Mouse (Mus musculus): ENCODE data around the gene Pdcd1lg2. TPM values are rescaled to one million over a fixed set of nuclear protein-coding genes. Genes with fewer than 3 reads are reported as not detected.

Pdcd1lg2 gene
- not detected in 2 replicates for polyA plus RNA-seq (2015; fragmentation: Nextera tagmentation; extraction: Ambion mirVana)

DNA sequence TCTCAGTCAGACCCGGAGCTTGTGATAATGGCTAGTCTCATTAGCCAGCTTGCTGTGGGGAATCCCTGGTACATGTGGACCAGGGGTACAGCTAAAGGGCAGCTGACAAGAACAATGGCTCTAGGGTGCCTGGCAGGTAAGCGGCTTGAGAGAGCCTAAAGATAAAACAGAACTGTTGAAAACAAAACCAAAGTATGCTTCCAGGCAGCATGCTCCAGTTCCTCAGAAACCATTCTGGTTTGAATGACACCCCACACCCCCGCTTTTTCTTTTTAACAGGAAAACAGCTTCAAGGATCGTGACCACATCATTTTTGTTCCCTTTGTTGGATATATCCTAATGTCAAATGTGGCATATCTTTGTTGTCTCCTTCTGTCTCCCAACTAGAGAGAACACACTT is at the start of gene Pdcd1lg2:
Gene Pdcd1lg2, plus strand, starts transcription at position 301 of the 400 bp plus-strand sequence.
- no peak for ATAC-seq (replicated peaks; ENCODE audit: low FRiP score, low read depth)
- DNase-seq (ENCODE audit: low spot score), result no peak
- Histone ChIP-seq H3K4me1 (replicated peaks; ENCODE audit: insufficient read depth, low read length) (no peaks in the 10 kb centered on the region; the same call in 1 of the 2 replicates), H3K9me3 (replicated peaks; ENCODE audit: low read length) (no peaks in the 10 kb centered on the region), H3K9ac (ENCODE audit: low read depth, low read length) (no peak within 1 kb of the TSS), H3K27ac (no peak within 1 kb of the TSS), H3K4me3 (replicated peaks; ENCODE audit: low read depth, low read length) (no peak within 1 kb of the TSS), H3K27me3 (ENCODE audit: insufficient read depth, low read length) (no peaks in the 10 kb centered on the region), H3K36me3 (ENCODE audit: insufficient read depth, low read length) (no peaks in the 10 kb centered on the region), H3K4me2 (ENCODE audit: low read length) (no peak within 1 kb of the TSS)
- TF ChIP-seq CTCF (IDR thresholded peaks at IDR 0.05; ENCODE audit: low read depth), result no peak
- WGBS, result 86% methylated on average over 4 of the region's 4 CpGs

DNA sequence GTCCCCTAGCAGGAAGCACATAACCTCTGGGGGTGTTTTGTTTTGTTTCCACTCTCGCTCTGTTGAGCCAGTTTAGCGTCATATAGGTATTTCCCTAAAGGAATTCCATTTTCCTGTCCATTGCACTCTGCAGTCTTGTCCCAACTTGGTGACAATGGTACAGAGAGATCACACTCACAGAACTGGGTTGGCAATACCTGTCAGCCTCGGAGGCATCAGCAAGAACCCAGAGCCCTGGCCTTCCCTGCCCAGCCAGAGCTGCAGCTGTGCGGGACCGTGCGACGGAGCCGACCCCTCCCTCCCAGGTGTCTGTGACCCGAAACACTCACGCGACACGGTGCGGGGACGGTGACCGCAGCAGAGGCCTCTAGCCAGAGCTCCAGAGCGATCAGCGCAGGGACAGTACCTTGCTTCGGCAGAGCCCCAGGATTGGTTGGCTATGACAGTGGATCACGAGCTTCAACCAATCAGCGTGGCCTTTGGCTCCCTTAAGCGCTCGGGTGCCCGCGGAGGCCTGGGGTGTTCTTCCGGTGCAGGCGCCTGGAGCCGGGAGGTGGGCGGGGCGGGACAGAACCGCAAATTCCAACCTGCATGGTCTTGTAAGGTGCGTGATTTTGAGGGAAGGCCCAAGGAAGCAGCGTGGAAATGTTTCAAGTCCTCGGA is 49.1 kb upstream of the Pdcd1lg2 start:
- no peak overlapping the region for H3K27ac ChIP-seq
- H3K4me3 ChIP-seq (replicated peaks; ENCODE audit: low read depth, low read length), result peak overlapping the region; percentile 58
- H3K9ac ChIP-seq (ENCODE audit: low read depth, low read length), result peak overlapping the region; percentile 64
- H3K4me2 ChIP-seq (ENCODE audit: low read length), result peak overlapping the region; percentile 90
- ATAC-seq (replicated peaks; ENCODE audit: low FRiP score, low read depth) (peak; percentile 98), DNase-seq (ENCODE audit: low spot score) (peak; percentile 96)
- H3K27me3 ChIP-seq (ENCODE audit: insufficient read depth, low read length), result no peaks in the 10 kb centered on the region
- no peaks in the 10 kb centered on the region for H3K36me3 ChIP-seq (ENCODE audit: insufficient read depth, low read length)
- H3K9me3 ChIP-seq (replicated peaks; ENCODE audit: low read length), result no peaks in the 10 kb centered on the region
- H3K4me1 ChIP-seq (replicated peaks; ENCODE audit: insufficient read depth, low read length), result no peaks in the 10 kb centered on the region; the same call in 1 of the 2 replicates
- no peak for TF ChIP-seq CTCF (IDR thresholded peaks at IDR 0.05; ENCODE audit: low read depth)
- 1% methylated on average over 33 of the region's 33 CpGs for WGBS

DNA sequence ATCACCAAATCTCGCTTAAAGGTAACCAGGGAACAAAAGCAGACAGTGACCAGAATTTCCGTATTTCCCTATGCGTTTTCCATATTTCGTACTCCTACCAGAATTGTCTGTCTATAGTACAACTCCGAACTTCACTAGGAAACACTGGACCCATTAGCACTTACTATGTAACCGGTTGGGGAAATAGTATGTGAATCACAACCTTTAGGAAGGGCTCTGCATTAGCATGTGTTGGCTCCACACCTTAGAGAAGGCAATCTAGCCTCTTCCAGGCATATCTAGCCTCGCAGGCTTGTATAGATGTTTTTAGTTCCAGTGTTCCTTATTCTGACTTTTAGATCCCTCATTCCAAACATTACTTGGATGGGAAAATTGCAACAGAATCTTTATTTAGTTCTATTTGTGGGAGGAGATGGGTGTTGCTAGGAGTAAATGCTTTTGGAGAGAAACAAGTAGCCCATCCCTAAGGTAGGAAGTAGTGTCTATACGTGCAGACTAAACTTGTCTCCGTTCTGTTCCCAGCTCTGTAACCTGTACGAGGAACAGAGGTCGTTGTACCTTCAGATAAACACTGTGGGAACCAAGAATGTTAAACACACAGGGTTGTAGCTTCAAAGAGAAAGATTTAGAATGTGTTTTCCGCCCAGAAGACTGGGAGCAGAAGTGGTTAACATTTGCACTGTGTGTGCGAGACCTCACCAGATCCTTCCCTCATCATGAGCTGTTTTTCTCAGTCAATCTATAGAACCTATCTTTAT is 48.4 kb upstream of the Pdcd1lg2 start:
- WGBS, result 46% methylated on average over 13 of the region's 13 CpGs
- no peaks in the 10 kb centered on the region for H3K27me3 ChIP-seq (ENCODE audit: insufficient read depth, low read length)
- no peaks in the 10 kb centered on the region for H3K9me3 ChIP-seq (replicated peaks; ENCODE audit: low read length)
- DNase-seq (ENCODE audit: low spot score), result no peak
- H3K27ac ChIP-seq, result no peak overlapping the region
- peak overlapping the region; percentile 58 for H3K4me3 ChIP-seq (replicated peaks; ENCODE audit: low read depth, low read length)
- TF ChIP-seq CTCF (IDR thresholded peaks at IDR 0.05; ENCODE audit: low read depth), result no peak
- peak overlapping the region; percentile 90 for H3K4me2 ChIP-seq (ENCODE audit: low read length)
- peak overlapping the region; percentile 64 for H3K9ac ChIP-seq (ENCODE audit: low read depth, low read length)
- ATAC-seq (replicated peaks; ENCODE audit: low FRiP score, low read depth), result no peak
- H3K36me3 ChIP-seq (ENCODE audit: insufficient read depth, low read length), result no peaks in the 10 kb centered on the region
- peaks cover under 1% of the 10 kb centered on the region; the same call in 1 of the 2 replicates for H3K4me1 ChIP-seq (replicated peaks; ENCODE audit: insufficient read depth, low read length)

DNA sequence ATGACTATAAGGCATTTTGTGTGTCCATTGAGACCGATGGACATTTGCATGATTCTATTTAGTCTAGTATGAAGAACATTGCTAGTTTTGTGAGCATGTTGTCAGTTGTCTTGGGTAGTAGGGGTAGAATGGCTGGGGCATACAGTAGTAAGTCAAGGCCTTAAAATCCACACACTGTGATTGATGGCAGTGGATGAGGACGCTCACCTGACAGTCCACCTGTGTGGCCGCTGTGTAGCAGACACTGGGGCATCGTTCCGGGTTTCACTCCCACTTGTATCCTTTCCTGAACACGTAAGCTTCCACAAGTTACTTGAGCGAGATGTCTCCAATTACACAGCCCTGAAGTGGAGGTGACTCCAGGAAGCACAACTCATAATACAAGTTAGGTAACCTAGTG is 47.2 kb upstream of the Pdcd1lg2 start:
- no peaks in the 10 kb centered on the region for H3K9me3 ChIP-seq (replicated peaks; ENCODE audit: low read length)
- peaks cover 3% of the 10 kb centered on the region; the same call in 1 of the 2 replicates for H3K4me1 ChIP-seq (replicated peaks; ENCODE audit: insufficient read depth, low read length)
- ATAC-seq (replicated peaks; ENCODE audit: low FRiP score, low read depth) (no peak), DNase-seq (ENCODE audit: low spot score) (no peak)
- no peaks in the 10 kb centered on the region for H3K27me3 ChIP-seq (ENCODE audit: insufficient read depth, low read length)
- H3K4me2 ChIP-seq (ENCODE audit: low read length), result no peak overlapping the region
- H3K36me3 ChIP-seq (ENCODE audit: insufficient read depth, low read length), result no peaks in the 10 kb centered on the region
- H3K4me3 ChIP-seq (replicated peaks; ENCODE audit: low read depth, low read length), result no peak overlapping the region
- no peak overlapping the region for H3K27ac ChIP-seq
- no peak for TF ChIP-seq CTCF (IDR thresholded peaks at IDR 0.05; ENCODE audit: low read depth)
- 64% methylated on average over 7 of the region's 7 CpGs for WGBS
- no peak overlapping the region for H3K9ac ChIP-seq (ENCODE audit: low read depth, low read length)

DNA sequence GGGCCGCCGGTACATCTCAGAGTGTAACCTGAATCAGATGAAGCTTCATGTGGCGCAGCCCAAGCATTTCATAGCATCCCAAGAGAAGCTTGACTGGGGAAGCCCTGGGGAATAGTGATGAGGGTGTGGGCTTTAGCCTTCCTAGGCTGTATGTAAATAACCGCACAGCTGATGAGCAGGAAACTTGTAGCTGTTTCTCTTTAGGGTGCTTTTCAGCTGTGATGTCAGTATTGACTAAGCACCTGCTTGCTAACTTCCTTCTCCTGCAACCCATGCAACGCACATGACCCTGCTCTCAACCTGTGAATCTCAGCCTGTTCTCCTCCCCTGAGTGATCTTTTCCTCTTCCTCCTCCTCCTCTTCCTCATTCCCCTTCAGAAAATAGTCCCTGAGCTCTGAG is 46.6 kb upstream of the Pdcd1lg2 start:
- no peak for DNase-seq (ENCODE audit: low spot score)

DNA sequence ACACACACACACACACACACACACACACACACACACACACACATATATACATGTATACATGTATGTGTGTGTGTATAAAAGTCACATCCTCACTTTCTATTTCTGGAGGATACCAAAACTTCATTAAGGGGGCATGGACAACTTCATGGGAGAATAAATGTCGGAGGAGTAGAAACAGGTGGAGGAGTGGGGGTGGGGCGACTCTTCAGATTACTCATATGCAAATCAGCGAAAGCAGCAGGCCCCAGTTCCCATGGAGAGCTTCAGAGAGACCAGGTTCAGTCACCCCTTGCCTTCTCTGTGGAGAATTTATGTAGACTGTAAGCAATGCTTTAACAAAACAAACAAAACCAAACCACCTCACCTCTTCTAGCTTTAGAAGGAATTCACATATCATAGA is 45.6 kb upstream of the Pdcd1lg2 start:
- peaks cover 3% of the 10 kb centered on the region; the same call in 1 of the 2 replicates for H3K4me1 ChIP-seq (replicated peaks; ENCODE audit: insufficient read depth, low read length)
- DNase-seq (ENCODE audit: low spot score) (no peak), ATAC-seq (replicated peaks; ENCODE audit: low FRiP score, low read depth) (no peak)
- no peak overlapping the region for H3K4me3 ChIP-seq (replicated peaks; ENCODE audit: low read depth, low read length)
- no peaks in the 10 kb centered on the region for H3K9me3 ChIP-seq (replicated peaks; ENCODE audit: low read length)
- H3K36me3 ChIP-seq (ENCODE audit: insufficient read depth, low read length), result no peaks in the 10 kb centered on the region
- H3K9ac ChIP-seq (ENCODE audit: low read depth, low read length), result no peak overlapping the region
- no peak overlapping the region for H3K4me2 ChIP-seq (ENCODE audit: low read length)
- 32% methylated on average over 3 of the region's 3 CpGs for WGBS
- TF ChIP-seq CTCF (IDR thresholded peaks at IDR 0.05; ENCODE audit: low read depth), result no peak
- H3K27ac ChIP-seq, result no peak overlapping the region
- H3K27me3 ChIP-seq (ENCODE audit: insufficient read depth, low read length), result no peaks in the 10 kb centered on the region

More for the DNA sequence above, 46.6 kb upstream of the Pdcd1lg2 start:
- peaks cover 3% of the 10 kb centered on the region; the same call in 1 of the 2 replicates for H3K4me1 ChIP-seq (replicated peaks; ENCODE audit: insufficient read depth, low read length)
- no peak overlapping the region for H3K9ac ChIP-seq (ENCODE audit: low read depth, low read length)
- H3K27me3 ChIP-seq (ENCODE audit: insufficient read depth, low read length), result no peaks in the 10 kb centered on the region
- 74% methylated on average over 5 of the region's 5 CpGs for WGBS
- ATAC-seq (replicated peaks; ENCODE audit: low FRiP score, low read depth), result no peak
- H3K9me3 ChIP-seq (replicated peaks; ENCODE audit: low read length), result no peaks in the 10 kb centered on the region
- H3K4me3 ChIP-seq (replicated peaks; ENCODE audit: low read depth, low read length), result no peak overlapping the region
- H3K4me2 ChIP-seq (ENCODE audit: low read length), result no peak overlapping the region
- no peak for TF ChIP-seq CTCF (IDR thresholded peaks at IDR 0.05; ENCODE audit: low read depth)
- H3K36me3 ChIP-seq (ENCODE audit: insufficient read depth, low read length), result no peaks in the 10 kb centered on the region
- H3K27ac ChIP-seq, result no peak overlapping the region

Data from kidney, postnatal 0 days (tissue).